Mouse (Mus musculus) thymus, adult 2 months (tissue): ENCODE results near the gene Plekhg3.

Experiments
- CTCF ChIP-seq: fragments of 200-500 bp; IDR thresholded peaks from 2 replicates; pipeline ENCODE4 v1.5.1; 2012; ENCODE audit warnings: mild to moderate bottlenecking, control low read depth, low read length, moderate library complexity, borderline replicate concordance; ENCODE audit not compliant: control insufficient read depth, poor library complexity, insufficient read depth; ENCODE audit errors: extremely low read depth
- POLR2A ChIP-seq: fragments of 200-500 bp; IDR thresholded peaks from 2 replicates; pipeline ENCODE4 v1.6.1; 2012; ENCODE audit warnings: mild to moderate bottlenecking, low read length, control low read depth, moderate library complexity; ENCODE audit not compliant: control insufficient read depth, poor library complexity, insufficient read depth; ENCODE audit errors: extremely low read depth

GRCm38 (mm10) chr12:76558206-76558605 is 27.5 kb downstream of the Plekhg3 start:
- TF ChIP-seq POLR2A (no peak), CTCF (no peak)
